Comparison of ENCODE assay signal across 17 mouse cellular contexts in genomic region chr11:75072932-75073625, GRCm38 (mm10).
DNase-seq lines count a peak whose midpoint lies in the region; ATAC-seq and TF ChIP-seq lines count a peak whose summit lies in the region.
"Had no signal": no experiment of that assay in that cellular context is flagged by ENCODE, and none has a peak within 500 bp of the region (broad histone marks: within the 10 kb centered on the region; RNA-seq: fewer than 3 reads in every experiment).

No protein-coding gene starts in this region.

- H3K36me3 ChIP-seq in kidney, postnatal 0 days (ENCODE audit: insufficient read depth, low read length) = no peaks in the 10 kb centered on the region
- no peaks in the 10 kb centered on the region for H3K36me3 ChIP-seq in embryonic facial prominence, embryonic 14.5 days (ENCODE audit: control insufficient read depth, insufficient read depth, low read length)
- no peaks in the 10 kb centered on the region for H3K36me3 ChIP-seq in limb, embryonic 14.5 days (ENCODE audit: control insufficient read depth, insufficient read depth, low read length)
- no peaks in the 10 kb centered on the region for H3K36me3 ChIP-seq in forebrain, embryonic 13.5 days (ENCODE audit: poor library complexity, severe bottlenecking)

- no peak overlapping the region for H3K4me3 ChIP-seq in gastrocnemius, adult 2 months
- H3K4me3 ChIP-seq in kidney, postnatal 0 days (replicated peaks; ENCODE audit: low read depth, low read length) = no peak overlapping the region
- no peak overlapping the region for H3K4me3 ChIP-seq in embryonic facial prominence, embryonic 14.5 days (ENCODE audit: low read depth, low read length)
- H3K4me3 ChIP-seq in limb, embryonic 14.5 days (replicated peaks; ENCODE audit: low read length) = no peak overlapping the region
- no peak overlapping the region for H3K4me3 ChIP-seq in forebrain, embryonic 13.5 days
- H3K4me3 ChIP-seq: neural tube, embryonic 12.5 days had no signal

- H3K4me2 ChIP-seq in kidney, postnatal 0 days (ENCODE audit: low read length) = no peak overlapping the region
- H3K4me2 ChIP-seq in embryonic facial prominence, embryonic 14.5 days (ENCODE audit: low read depth, low read length) = no peak overlapping the region
- H3K4me2 ChIP-seq in limb, embryonic 14.5 days (replicated peaks; ENCODE audit: low read depth, low read length, severe bottlenecking) = no peak overlapping the region
- no peak overlapping the region for H3K4me2 ChIP-seq in forebrain, embryonic 13.5 days
- H3K4me2 ChIP-seq: heart, embryonic 11.5 days; liver, embryonic 11.5 days; neural tube, embryonic 12.5 days had no signal

- TF ChIP-seq CTCF in gastrocnemius, adult 2 months (IDR thresholded peaks at IDR 0.05) = no peak
- TF ChIP-seq CTCF in kidney, postnatal 0 days (IDR thresholded peaks at IDR 0.05; ENCODE audit: low read depth) = no peak

- no peaks in the 10 kb centered on the region for H3K27me3 ChIP-seq in kidney, postnatal 0 days (ENCODE audit: insufficient read depth, low read length)
- no peaks in the 10 kb centered on the region for H3K27me3 ChIP-seq in embryonic facial prominence, embryonic 14.5 days (replicated peaks; ENCODE audit: control insufficient read depth, insufficient read depth, low read length)
- H3K27me3 ChIP-seq in limb, embryonic 14.5 days (ENCODE audit: control insufficient read depth, insufficient read depth, low read length) = no peaks in the 10 kb centered on the region
- H3K27me3 ChIP-seq in forebrain, embryonic 13.5 days = no peaks in the 10 kb centered on the region
- H3K27me3 ChIP-seq: neural tube, embryonic 12.5 days had no signal

- no peak for TF ChIP-seq POLR2A in limb, embryonic 14.5 days (IDR thresholded peaks at IDR 0.05; ENCODE audit: borderline replicate concordance, extremely low read depth, insufficient read depth, insufficient read length)

- intact Hi-C loops in gastrocnemius, adult 2 months (cut with DNase I) = no loop called here
- intact Hi-C loops in gastrocnemius, postnatal 36 days (cut with DNase I) = no loop called here

- no peaks in the 10 kb centered on the region for H3K9me3 ChIP-seq in kidney, postnatal 0 days (replicated peaks; ENCODE audit: low read length)
- H3K9me3 ChIP-seq in embryonic facial prominence, embryonic 14.5 days (ENCODE audit: control insufficient read depth, low read length) = no peaks in the 10 kb centered on the region
- no peaks in the 10 kb centered on the region for H3K9me3 ChIP-seq in limb, embryonic 14.5 days (ENCODE audit: control insufficient read depth, low read length)
- no peaks in the 10 kb centered on the region for H3K9me3 ChIP-seq in forebrain, embryonic 13.5 days (replicated peaks)
- H3K9me3 ChIP-seq: neural tube, embryonic 12.5 days had no signal

- 57% methylated on average over 2 of the region's 2 CpGs for WGBS in kidney, postnatal 0 days
- WGBS in embryonic facial prominence, embryonic 14.5 days = 28% methylated on average over 2 of the region's 2 CpGs
- 26% methylated on average over 2 of the region's 2 CpGs for WGBS in limb, embryonic 14.5 days
- WGBS in forebrain, embryonic 13.5 days = 73% methylated on average over 2 of the region's 2 CpGs

- no peaks in the 10 kb centered on the region for H3K4me1 ChIP-seq in kidney, postnatal 0 days (replicated peaks; ENCODE audit: insufficient read depth, low read length)
- peaks cover 26% of the 10 kb centered on the region for H3K4me1 ChIP-seq in embryonic facial prominence, embryonic 14.5 days (ENCODE audit: control insufficient read depth, insufficient read depth, low read length)
- peaks cover 28% of the 10 kb centered on the region for H3K4me1 ChIP-seq in limb, embryonic 14.5 days (ENCODE audit: control insufficient read depth, insufficient read depth, low read length)
- H3K4me1 ChIP-seq in forebrain, embryonic 13.5 days = peaks cover 4% of the 10 kb centered on the region; the same call in 1 of the 2 replicates
- H3K4me1 ChIP-seq: neural tube, embryonic 12.5 days had no signal

- no peak overlapping the region for H3K9ac ChIP-seq in kidney, postnatal 0 days (ENCODE audit: low read depth, low read length)
- H3K9ac ChIP-seq in embryonic facial prominence, embryonic 14.5 days (ENCODE audit: low read depth, low read length) = peak overlapping the region; percentile 20; the same call in 1 of the 2 replicates
- H3K9ac ChIP-seq in limb, embryonic 14.5 days (ENCODE audit: low read depth, low read length, severe bottlenecking) = no peak overlapping the region
- H3K9ac ChIP-seq in forebrain, embryonic 13.5 days = no peak overlapping the region
- H3K9ac ChIP-seq: forebrain, postnatal 0 days; neural tube, embryonic 12.5 days had no signal

- peak overlapping the region; percentile 71 for H3K27ac ChIP-seq in gastrocnemius, adult 2 months
- peak overlapping the region; percentile 13; the same call in 1 of the 2 replicates for H3K27ac ChIP-seq in kidney, postnatal 0 days
- peak overlapping the region; percentile 83 for H3K27ac ChIP-seq in embryonic facial prominence, embryonic 14.5 days (replicated peaks; ENCODE audit: low read depth, low read length)
- peak overlapping the region; percentile 87 for H3K27ac ChIP-seq in limb, embryonic 14.5 days (replicated peaks; ENCODE audit: low read depth, low read length)
- H3K27ac ChIP-seq in forebrain, embryonic 13.5 days = no peak overlapping the region
- H3K27ac ChIP-seq: neural tube, embryonic 12.5 days had no signal

- DNase-seq in gastrocnemius, adult 2 months = no peak
- DNase-seq in gastrocnemius, postnatal 36 days = no peak
- no peak for DNase-seq in kidney, postnatal 0 days (ENCODE audit: low spot score)
- DNase-seq in kidney, postnatal 10 days = no peak
- DNase-seq in embryonic facial prominence, embryonic 14.5 days (ENCODE audit: low spot score) = peak; percentile 52
- no peak for DNase-seq in limb, embryonic 14.5 days (ENCODE audit: low spot score)
- no peak for DNase-seq in thymus, postnatal 4 days
- DNase-seq: adrenal gland, adult 2 months; cerebellum, postnatal 14 days; embryo, embryonic 11 days; forebrain, postnatal 0 days; lung, postnatal 10 days had no signal

- ATAC-seq in kidney, postnatal 0 days (replicated peaks; ENCODE audit: low FRiP score, low read depth) = no peak
- ATAC-seq in embryonic facial prominence, embryonic 14.5 days (ENCODE audit: low read depth) = no peak
- ATAC-seq in limb, embryonic 14.5 days (ENCODE audit: low FRiP score, low read depth) = no peak
- no peak for ATAC-seq in forebrain, embryonic 13.5 days
- ATAC-seq: forebrain, postnatal 0 days; inflammation-experienced regulatory T-cells, adult 6 months had no signal
